Mouse (Mus musculus): Measurements from ENCODE around the gene Cd247.

- TF ChIP-seq CTCF (IDR thresholded peaks at IDR 0.05; ENCODE audit: control insufficient read depth, insufficient read depth, insufficient replicate concordance, low read depth, low read length) (no peak), POLR2A (IDR thresholded peaks at IDR 0.05; ENCODE audit: control insufficient read depth, low read depth, low read length) (no peak)
These were observed 28.8 kb downstream of the Cd247 start for GRCm38 (mm10) chr1:165817264-165817663.
